Mouse (Mus musculus) layer of hippocampus, adult 18-20 months (tissue): ENCODE results near the gene Zfp827. TPM values are rescaled to one million over a fixed set of nuclear protein-coding genes. Genes with fewer than 3 reads are reported as not detected.

Experiments used
- DNase-seq, 2 experiments: peaks; one replicate each; pipeline ENCODE4 v3.0.0; 2022; ENCODE audit warnings: low spot score in 2 of 2
- total RNA-seq, 2 experiments: library from RNA; stranded (reverse); gene quantifications; 2 replicates each; pipeline ENCODE4 v1.2.3; 2021

The Zfp827 gene
- total RNA-seq, 2 experiments from 2014 or later = 30.5 to 31.1 TPM

- DNase-seq = no peak
These were observed 181.6 kb downstream of the Zfp827 start for GRCm38 (mm10) chr8:79209641-79210358.

- DNase-seq = no peak
These were observed 183.4 kb downstream of the Zfp827 start for GRCm38 (mm10) chr8:79211630-79212029.

- no peak for DNase-seq
These were observed 194.0 kb downstream of the Zfp827 start for GRCm38 (mm10) chr8:79222106-79222751.

GRCm38 (mm10) chr8:79222752-79223141, 194.5 kb downstream of the Zfp827 start:
- no peak for DNase-seq

GRCm38 (mm10) chr8:79224363-79224762, 196.1 kb downstream of the Zfp827 start:
- DNase-seq = no peak

GRCm38 (mm10) chr8:79225586-79225985, 197.3 kb downstream of the Zfp827 start:
- DNase-seq = no peak

GRCm38 (mm10) chr8:79226046-79226445, 197.8 kb downstream of the Zfp827 start:
- no peak for DNase-seq

GRCm38 (mm10) chr8:79227194-79227593, 199.0 kb downstream of the Zfp827 start:
- DNase-seq = no peak

GRCm38 (mm10) chr8:79227916-79228315, 199.7 kb downstream of the Zfp827 start:
- no peak for DNase-seq

- DNase-seq = no peak
These were observed 201.1 kb downstream of the Zfp827 start for GRCm38 (mm10) chr8:79229266-79229888.

GRCm38 (mm10) chr8:79239320-79239719, 211.1 kb downstream of the Zfp827 start:
- DNase-seq = no peak

GRCm38 (mm10) chr8:79239996-79240395, 211.8 kb downstream of the Zfp827 start:
- DNase-seq = no peak

Other genes starting within 250 kb of the Zfp827 start
- gene Lsm6, start 207.3 kb upstream of the Zfp827 start, total RNA-seq = 10 to 100 TPM; 51.5 to 51.7 TPM
- gene 1700011L22Rik, start 220.1 kb downstream of the Zfp827 start, total RNA-seq = not detected